9 mouse cellular contexts compared by ENCODE assay signal in genomic region chr9:66078493-66078892, GRCm38 (mm10). TPM values are rescaled to one million over a fixed set of nuclear protein-coding genes. Genes with fewer than 3 reads are reported as not detected.
DNase-seq lines count a peak whose midpoint lies in the region; ATAC-seq and TF ChIP-seq lines count a peak whose summit lies in the region.
"Had no signal": no experiment of that assay in that cellular context is flagged by ENCODE, and none has a peak within 500 bp of the region (broad histone marks: within the 10 kb centered on the region; RNA-seq: fewer than 3 reads in every experiment).

No protein-coding gene starts in this region.

- no peak overlapping the region for H3K4me2 ChIP-seq in forebrain, embryonic 11.5 days (ENCODE audit: low read depth, low read length, severe bottlenecking)
- H3K4me2 ChIP-seq in lung, embryonic 15.5 days, result peak overlapping the region; percentile 23; the same call in 1 of the 2 replicates
- peak overlapping the region; percentile 41 for H3K4me2 ChIP-seq in limb, embryonic 13.5 days (replicated peaks)
- H3K4me2 ChIP-seq in stomach, embryonic 14.5 days (replicated peaks; ENCODE audit: low read depth, low read length), result peak overlapping the region; percentile 23; the same call in 1 of the 2 replicates

- no peaks in the 10 kb centered on the region for H3K36me3 ChIP-seq in forebrain, embryonic 10.5 days (replicated peaks)
- H3K36me3 ChIP-seq in forebrain, embryonic 11.5 days (ENCODE audit: control insufficient read depth, insufficient read depth, low read length), result no peaks in the 10 kb centered on the region
- H3K36me3 ChIP-seq in lung, embryonic 15.5 days, result no peaks in the 10 kb centered on the region
- no peaks in the 10 kb centered on the region for H3K36me3 ChIP-seq in limb, embryonic 13.5 days
- no peaks in the 10 kb centered on the region for H3K36me3 ChIP-seq in stomach, embryonic 14.5 days (ENCODE audit: control insufficient read depth, insufficient read depth, low read length)

- WGBS in forebrain, embryonic 10.5 days, result 14% methylated on average over 14 of the region's 14 CpGs
- WGBS in forebrain, embryonic 11.5 days, result 10% methylated on average over 14 of the region's 14 CpGs
- WGBS in lung, embryonic 15.5 days, result 6% methylated on average over 14 of the region's 14 CpGs
- WGBS in lung, adult 2 months, result 14% methylated on average over 14 of the region's 14 CpGs
- WGBS in limb, embryonic 13.5 days, result 11% methylated on average over 14 of the region's 14 CpGs
- 2% methylated on average over 14 of the region's 14 CpGs for WGBS in stomach, embryonic 14.5 days

- H3K27me3 ChIP-seq in forebrain, embryonic 10.5 days (ENCODE audit: poor library complexity, severe bottlenecking), result 0 out of 2 replicates have a peak, but pooled peaks cover 5% of the 10 kb centered on the region
- H3K27me3 ChIP-seq in forebrain, embryonic 11.5 days (ENCODE audit: control insufficient read depth, insufficient read depth, low read length), result no peaks in the 10 kb centered on the region
- H3K27me3 ChIP-seq in lung, embryonic 15.5 days, result no peaks in the 10 kb centered on the region
- no peaks in the 10 kb centered on the region for H3K27me3 ChIP-seq in limb, embryonic 13.5 days
- H3K27me3 ChIP-seq in stomach, embryonic 14.5 days (ENCODE audit: control insufficient read depth, insufficient read depth, low read length), result no peaks in the 10 kb centered on the region

- TF ChIP-seq CTCF in lung, adult 2 months (IDR thresholded peaks at IDR 0.05; ENCODE audit: insufficient read depth, low read length), result no peak

- no peak overlapping the region for H3K9ac ChIP-seq in forebrain, embryonic 11.5 days (ENCODE audit: low read length)
- no peak overlapping the region for H3K9ac ChIP-seq in lung, embryonic 15.5 days
- H3K9ac ChIP-seq in limb, embryonic 13.5 days, result 0 out of 2 replicates have a peak overlapping the region, but pooled peaks have one; percentile 31
- no peak overlapping the region for H3K9ac ChIP-seq in stomach, embryonic 14.5 days (replicated peaks; ENCODE audit: low read depth, low read length)

- no peak for TF ChIP-seq POLR2A in lung, adult 2 months (IDR thresholded peaks at IDR 0.05; ENCODE audit: borderline replicate concordance, extremely low read depth, low read depth, low read length)

- H3K27ac ChIP-seq in forebrain, embryonic 10.5 days, result peak overlapping the region; percentile 76
- no peak overlapping the region for H3K27ac ChIP-seq in forebrain, embryonic 11.5 days (ENCODE audit: low read depth, low read length)
- H3K27ac ChIP-seq in lung, embryonic 15.5 days, result peak overlapping the region; percentile 76
- H3K27ac ChIP-seq in limb, embryonic 13.5 days, result peak overlapping the region; percentile 86
- H3K27ac ChIP-seq in stomach, embryonic 14.5 days (ENCODE audit: low read length), result no peak overlapping the region

- H3K9me3 ChIP-seq in forebrain, embryonic 10.5 days, result peaks cover 7% of the 10 kb centered on the region; the same call in 1 of the 2 replicates
- H3K9me3 ChIP-seq in forebrain, embryonic 11.5 days (ENCODE audit: control insufficient read depth, low read length), result no peaks in the 10 kb centered on the region
- no peaks in the 10 kb centered on the region for H3K9me3 ChIP-seq in lung, embryonic 15.5 days
- peaks cover 6% of the 10 kb centered on the region; the same call in 1 of the 2 replicates for H3K9me3 ChIP-seq in limb, embryonic 13.5 days
- no peaks in the 10 kb centered on the region for H3K9me3 ChIP-seq in stomach, embryonic 14.5 days (ENCODE audit: control insufficient read depth, low read depth, low read length)

- H3K4me3 ChIP-seq in forebrain, embryonic 10.5 days, result peak overlapping the region; percentile 16
- H3K4me3 ChIP-seq in forebrain, embryonic 11.5 days (ENCODE audit: low read depth, low read length), result no peak overlapping the region
- H3K4me3 ChIP-seq in lung, embryonic 15.5 days, result no peak overlapping the region
- H3K4me3 ChIP-seq in lung, adult 2 months (replicated peaks; ENCODE audit: extremely low read depth, low read depth, low read length), result no peak overlapping the region
- no peak overlapping the region for H3K4me3 ChIP-seq in limb, embryonic 13.5 days
- no peak overlapping the region for H3K4me3 ChIP-seq in stomach, embryonic 14.5 days (ENCODE audit: low read depth, low read length)
- H3K4me3 ChIP-seq: erythroblast, embryonic 14.5 days had no signal

- no peak for ATAC-seq in forebrain, embryonic 11.5 days (replicated peaks; ENCODE audit: low FRiP score)
- ATAC-seq in lung, embryonic 15.5 days (ENCODE audit: borderline replicate concordance, extremely low read depth, low FRiP score, low TSS enrichment), result peak; percentile 41; the same call in 1 of the 2 replicates
- peak; percentile 59; the same call in 1 of the 2 replicates for ATAC-seq in limb, embryonic 13.5 days (ENCODE audit: low FRiP score, low read depth)
- ATAC-seq in stomach, embryonic 14.5 days (ENCODE audit: insufficient number of reproducible peaks, insufficient read depth, low FRiP score, low read depth), result no peak

- H3K4me1 ChIP-seq in forebrain, embryonic 10.5 days, result peaks cover 8% of the 10 kb centered on the region
- H3K4me1 ChIP-seq in forebrain, embryonic 11.5 days (replicated peaks; ENCODE audit: control insufficient read depth, insufficient read depth, low read length), result peaks cover 4% of the 10 kb centered on the region; the same call in 1 of the 2 replicates
- peaks cover 23% of the 10 kb centered on the region; the same call in 1 of the 2 replicates for H3K4me1 ChIP-seq in lung, embryonic 15.5 days
- no peaks in the 10 kb centered on the region; the same call in 1 of the 2 replicates for H3K4me1 ChIP-seq in lung, adult 2 months (ENCODE audit: control insufficient read depth, insufficient read depth, low read length)
- H3K4me1 ChIP-seq in limb, embryonic 13.5 days, result no peaks in the 10 kb centered on the region
- H3K4me1 ChIP-seq in stomach, embryonic 14.5 days (ENCODE audit: control insufficient read depth, insufficient read depth, low read length), result peaks cover 6% of the 10 kb centered on the region; the same call in 1 of the 2 replicates

- DNase-seq in forebrain, embryonic 10.5 days (ENCODE audit: extremely low spot score, low spot score), result peak; percentile 42
- no peak for DNase-seq in forebrain, embryonic 11.5 days (ENCODE audit: low spot score)
- DNase-seq in lung, adult 2 months, result no peak
- no peak for DNase-seq in T-cell, adult 2 months (ENCODE audit: low spot score)
- no peak for DNase-seq in testis, postnatal 10 days (ENCODE audit: low spot score)

RNA-seq across cellular contexts. Expression of gene Snx22, which starts 9.0 kb away (rescaled TPM):
- 2.1 and 2.6 TPM in 2 replicates for polyA plus RNA-seq in forebrain, embryonic 10.5 days (2016; fragmentation: Nextera tagmentation; extraction: Ambion mirVana)
- polyA plus RNA-seq in forebrain, embryonic 11.5 days (2014; fragmentation: Nextera tagmentation; extraction: Ambion mirVana), result 1.6 and 2.7 TPM in 2 replicates
- polyA plus RNA-seq in lung, embryonic 15.5 days (2015; fragmentation: Nextera tagmentation; extraction: Ambion mirVana), result 9.8 and 10.6 TPM in 2 replicates
- 14.5 and 18.0 TPM in 2 replicates for polyA plus RNA-seq in lung, adult 2 months (2012; rRNA removed)
- polyA plus RNA-seq in limb, embryonic 13.5 days (2015; fragmentation: Nextera tagmentation; extraction: Ambion mirVana), result 5.0 and 5.3 TPM in 2 replicates
- polyA plus RNA-seq in stomach, embryonic 14.5 days (2014; fragmentation: Nextera tagmentation; extraction: Ambion mirVana), result 1.4 TPM in 2 replicates

RNA-seq across cellular contexts. Expression of gene Ppib, which starts 18.5 kb away (rescaled TPM):
- polyA plus RNA-seq in forebrain, embryonic 10.5 days (2016; fragmentation: Nextera tagmentation; extraction: Ambion mirVana), result 445 and 454 TPM in 2 replicates
- 401 and 416 TPM in 2 replicates for polyA plus RNA-seq in forebrain, embryonic 11.5 days (2014; fragmentation: Nextera tagmentation; extraction: Ambion mirVana)
- polyA plus RNA-seq in lung, embryonic 15.5 days (2015; fragmentation: Nextera tagmentation; extraction: Ambion mirVana), result 655 and 682 TPM in 2 replicates
- polyA plus RNA-seq in lung, adult 2 months (2012; rRNA removed), result 162 and 176 TPM in 2 replicates
- 665 and 680 TPM in 2 replicates for polyA plus RNA-seq in limb, embryonic 13.5 days (2015; fragmentation: Nextera tagmentation; extraction: Ambion mirVana)
- 658 and 678 TPM in 2 replicates for polyA plus RNA-seq in stomach, embryonic 14.5 days (2014; fragmentation: Nextera tagmentation; extraction: Ambion mirVana)

RNA-seq across cellular contexts. Expression of gene Snx1, which starts 47.9 kb away (rescaled TPM):
- 136 and 140 TPM in 2 replicates for polyA plus RNA-seq in forebrain, embryonic 10.5 days (2016; fragmentation: Nextera tagmentation; extraction: Ambion mirVana)
- 140 TPM in 2 replicates for polyA plus RNA-seq in forebrain, embryonic 11.5 days (2014; fragmentation: Nextera tagmentation; extraction: Ambion mirVana)
- polyA plus RNA-seq in lung, embryonic 15.5 days (2015; fragmentation: Nextera tagmentation; extraction: Ambion mirVana), result 117 and 126 TPM in 2 replicates
- 50.7 and 57.3 TPM in 2 replicates for polyA plus RNA-seq in lung, adult 2 months (2012; rRNA removed)
- 128 and 134 TPM in 2 replicates for polyA plus RNA-seq in limb, embryonic 13.5 days (2015; fragmentation: Nextera tagmentation; extraction: Ambion mirVana)
- 125 TPM in 2 replicates for polyA plus RNA-seq in stomach, embryonic 14.5 days (2014; fragmentation: Nextera tagmentation; extraction: Ambion mirVana)

RNA-seq across cellular contexts. Expression of gene Ciao2a, which starts 47.9 kb away (rescaled TPM):
- polyA plus RNA-seq in forebrain, embryonic 10.5 days (2016; fragmentation: Nextera tagmentation; extraction: Ambion mirVana), result 166 and 168 TPM in 2 replicates
- polyA plus RNA-seq in forebrain, embryonic 11.5 days (2014; fragmentation: Nextera tagmentation; extraction: Ambion mirVana), result 149 and 161 TPM in 2 replicates
- 148 and 149 TPM in 2 replicates for polyA plus RNA-seq in lung, embryonic 15.5 days (2015; fragmentation: Nextera tagmentation; extraction: Ambion mirVana)
- polyA plus RNA-seq in lung, adult 2 months (2012; rRNA removed), result 7.3 and 13.0 TPM in 2 replicates
- 173 and 178 TPM in 2 replicates for polyA plus RNA-seq in limb, embryonic 13.5 days (2015; fragmentation: Nextera tagmentation; extraction: Ambion mirVana)
- 150 and 158 TPM in 2 replicates for polyA plus RNA-seq in stomach, embryonic 14.5 days (2014; fragmentation: Nextera tagmentation; extraction: Ambion mirVana)

Comparison
In these comparisons a context has a peak if more than half of its experiments do, and no peak if none do; other contexts are left out.
1. H3K27ac ChIP-seq: peak in forebrain, embryonic 10.5 days (single experiment), lung, embryonic 15.5 days (single experiment) and limb, embryonic 13.5 days (single experiment); none in forebrain, embryonic 11.5 days (single experiment) and stomach, embryonic 14.5 days (single experiment).
2. ATAC-seq: peak in lung, embryonic 15.5 days (single experiment) and limb, embryonic 13.5 days (single experiment); none in forebrain, embryonic 11.5 days (single experiment) and stomach, embryonic 14.5 days (single experiment).